Mouse (Mus musculus): ENCODE measurements around the gene Tmem248. TPM values are rescaled to one million over a fixed set of nuclear protein-coding genes. Genes with fewer than 3 reads are reported as not detected.

Gene Tmem248
- 31.4 and 32.0 TPM in 2 replicates for polyA plus RNA-seq (2012; rRNA removed)

DNA sequence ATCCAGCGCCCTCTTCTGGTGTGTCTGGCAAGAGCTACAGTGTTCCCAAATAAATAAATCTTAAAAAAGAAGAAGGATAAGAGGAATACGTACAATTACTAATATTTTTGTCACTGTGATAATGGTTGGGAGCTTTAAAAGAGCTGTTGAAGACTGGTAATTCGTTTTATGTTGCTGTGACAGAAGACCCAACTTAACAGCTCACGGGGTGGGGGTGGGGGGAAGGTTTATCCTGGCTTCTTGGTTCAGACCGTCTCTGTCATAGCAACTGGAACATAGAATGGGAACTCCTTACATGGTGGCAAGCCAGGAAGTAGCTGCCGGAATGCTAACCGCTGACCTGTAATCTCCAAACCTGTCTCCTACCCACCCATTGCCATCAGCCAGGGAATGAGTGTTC, at the start of gene Tmem248:
Tmem248 (plus strand) TSS at position 301 of the 400 bp plus-strand sequence.
- no peak for TF ChIP-seq POLR2A (IDR thresholded peaks at IDR 0.05; ENCODE audit: extremely low read depth, insufficient read depth, low read length)
- no peak for TF ChIP-seq CTCF (IDR thresholded peaks at IDR 0.05; ENCODE audit: extremely low read depth, insufficient read depth, low read length)
- H3K4me1 ChIP-seq (ENCODE audit: control insufficient read depth, insufficient read depth, low read length), result no peaks in the 10 kb centered on the region; the same call in 1 of the 2 replicates
- no peak within 1 kb of the TSS for H3K4me3 ChIP-seq (ENCODE audit: insufficient read depth, low read length)
- H3K27ac ChIP-seq (ENCODE audit: insufficient read depth, low read length), result no peak within 1 kb of the TSS

GRCm38 (mm10) chr5:130169109-130169508, 47.8 kb upstream of the Tmem248 start:
- H3K4me3 ChIP-seq (ENCODE audit: insufficient read depth, low read length), result no peak overlapping the region
- no peak overlapping the region for H3K27ac ChIP-seq (ENCODE audit: insufficient read depth, low read length)
- peaks cover 6% of the 10 kb centered on the region for H3K4me1 ChIP-seq (ENCODE audit: control insufficient read depth, insufficient read depth, low read length)
- TF ChIP-seq POLR2A (IDR thresholded peaks at IDR 0.05; ENCODE audit: extremely low read depth, insufficient read depth, low read length), result no peak
- no peak for TF ChIP-seq CTCF (IDR thresholded peaks at IDR 0.05; ENCODE audit: extremely low read depth, insufficient read depth, low read length)

- H3K4me1 ChIP-seq (ENCODE audit: control insufficient read depth, insufficient read depth, low read length), result peaks cover 6% of the 10 kb centered on the region
- peak overlapping the region; percentile 88 for H3K4me3 ChIP-seq (ENCODE audit: insufficient read depth, low read length)
- H3K27ac ChIP-seq (ENCODE audit: insufficient read depth, low read length), result peak overlapping the region; percentile 96
- no peak for TF ChIP-seq POLR2A (IDR thresholded peaks at IDR 0.05; ENCODE audit: extremely low read depth, insufficient read depth, low read length)
These were observed 46.0 kb upstream of the Tmem248 start for GRCm38 (mm10) chr5:130170666-130171422.

DNA sequence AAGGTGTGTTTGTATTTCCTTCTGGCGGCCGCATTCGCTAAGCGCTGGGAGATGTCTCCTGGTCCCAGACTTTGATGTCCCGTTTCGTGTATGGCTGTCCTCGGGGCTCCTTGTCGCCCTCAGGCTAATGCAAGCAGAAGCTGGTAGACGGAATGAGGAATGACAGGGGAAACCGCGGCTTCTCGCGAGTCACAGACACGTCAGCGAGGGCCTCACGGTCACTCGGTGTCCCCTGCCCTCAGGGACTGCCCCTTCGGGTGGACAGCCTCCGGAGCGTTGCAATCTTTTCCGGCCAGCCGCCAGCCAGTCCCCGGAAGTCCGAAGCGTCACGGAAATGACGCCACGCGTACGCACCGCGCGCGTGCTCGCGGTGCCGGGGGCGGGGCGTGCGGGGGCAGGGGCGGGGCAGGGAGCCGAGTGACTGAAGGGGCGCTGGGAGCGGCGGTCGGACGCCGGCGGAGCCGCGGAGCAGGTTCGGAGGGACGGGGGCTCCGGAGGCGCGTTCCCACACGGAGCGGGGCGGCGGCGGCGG, 45.4 kb upstream of the Tmem248 start, which contains the start of gene Rabgef1:
Rabgef1 (plus strand) TSS at position 376 of the 532 bp plus-strand sequence.
- Histone ChIP-seq H3K4me1 (ENCODE audit: control insufficient read depth, insufficient read depth, low read length) (peaks cover 6% of the 10 kb centered on the region), H3K27ac (ENCODE audit: insufficient read depth, low read length) (peak within 1 kb of the TSS; percentile 96), H3K4me3 (ENCODE audit: insufficient read depth, low read length) (peak within 1 kb of the TSS; percentile 88)
- TF ChIP-seq POLR2A (IDR thresholded peaks at IDR 0.05; ENCODE audit: extremely low read depth, insufficient read depth, low read length) (peak; percentile 97), CTCF (IDR thresholded peaks at IDR 0.05; ENCODE audit: extremely low read depth, insufficient read depth, low read length) (no peak)

- Histone ChIP-seq H3K4me1 (ENCODE audit: control insufficient read depth, insufficient read depth, low read length) (peaks cover 6% of the 10 kb centered on the region), H3K4me3 (ENCODE audit: insufficient read depth, low read length) (peak overlapping the region; percentile 88), H3K27ac (ENCODE audit: insufficient read depth, low read length) (0 out of 2 replicates have a peak overlapping the region, but pooled peaks have one; percentile 38)
- TF ChIP-seq CTCF (IDR thresholded peaks at IDR 0.05; ENCODE audit: extremely low read depth, insufficient read depth, low read length) (no peak), POLR2A (IDR thresholded peaks at IDR 0.05; ENCODE audit: extremely low read depth, insufficient read depth, low read length) (no peak)
These were observed 44.8 kb upstream of the Tmem248 start for GRCm38 (mm10) chr5:130171956-130172601.

DNA sequence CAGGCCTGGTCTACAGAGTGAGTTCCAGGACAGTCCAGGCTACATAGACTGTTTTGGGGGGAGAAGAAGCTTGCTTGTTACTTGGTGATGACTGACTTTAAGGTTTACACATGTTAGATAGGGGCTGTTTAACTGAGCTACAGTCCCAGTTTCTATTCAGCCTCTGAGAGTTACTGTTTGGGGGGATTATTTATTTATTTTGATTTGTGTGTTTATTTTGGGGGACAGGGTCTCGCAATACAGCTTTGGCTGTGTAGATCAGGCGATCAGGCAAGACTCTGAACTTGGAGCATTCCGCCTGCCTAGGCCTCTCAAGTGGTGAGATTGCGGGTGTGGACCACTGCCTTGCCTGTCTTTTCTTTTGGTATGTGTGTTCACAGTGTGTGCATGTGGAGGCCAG, 43.9 kb upstream of the Tmem248 start:
- H3K4me1 ChIP-seq (ENCODE audit: control insufficient read depth, insufficient read depth, low read length), result peaks cover 6% of the 10 kb centered on the region

DNA sequence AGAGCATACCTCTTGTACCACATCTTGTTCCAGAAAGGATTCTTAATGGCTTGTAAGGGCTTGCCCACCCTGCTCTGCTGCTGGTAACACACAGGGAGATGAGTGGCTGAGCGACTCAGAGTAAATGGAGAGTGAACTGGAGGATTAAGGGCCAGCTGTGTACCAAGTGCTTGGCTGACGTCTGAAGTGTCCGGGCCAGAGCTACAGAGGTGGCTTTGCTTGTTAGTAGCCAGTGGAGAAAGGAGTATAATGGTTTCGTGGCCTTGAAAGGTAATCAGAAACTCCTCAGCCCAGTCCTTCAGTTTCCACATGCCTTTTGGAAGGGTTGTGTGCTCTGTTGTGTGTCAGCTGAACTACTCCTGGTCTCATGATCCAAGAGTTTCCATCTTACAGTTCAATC, 39.0 kb upstream of the Tmem248 start:
- Histone ChIP-seq H3K4me3 (ENCODE audit: insufficient read depth, low read length) (no peak overlapping the region), H3K4me1 (ENCODE audit: control insufficient read depth, insufficient read depth, low read length) (peaks cover 6% of the 10 kb centered on the region), H3K27ac (ENCODE audit: insufficient read depth, low read length) (no peak overlapping the region)
- TF ChIP-seq POLR2A (IDR thresholded peaks at IDR 0.05; ENCODE audit: extremely low read depth, insufficient read depth, low read length) (no peak), CTCF (IDR thresholded peaks at IDR 0.05; ENCODE audit: extremely low read depth, insufficient read depth, low read length) (no peak)

More for the DNA sequence above, 43.9 kb upstream of the Tmem248 start:
- Histone ChIP-seq H3K4me3 (ENCODE audit: insufficient read depth, low read length) (peak overlapping the region; percentile 88; the same call in 1 of the 2 replicates), H3K27ac (ENCODE audit: insufficient read depth, low read length) (no peak overlapping the region)
- TF ChIP-seq POLR2A (IDR thresholded peaks at IDR 0.05; ENCODE audit: extremely low read depth, insufficient read depth, low read length) (no peak), CTCF (IDR thresholded peaks at IDR 0.05; ENCODE audit: extremely low read depth, insufficient read depth, low read length) (no peak)

DNA sequence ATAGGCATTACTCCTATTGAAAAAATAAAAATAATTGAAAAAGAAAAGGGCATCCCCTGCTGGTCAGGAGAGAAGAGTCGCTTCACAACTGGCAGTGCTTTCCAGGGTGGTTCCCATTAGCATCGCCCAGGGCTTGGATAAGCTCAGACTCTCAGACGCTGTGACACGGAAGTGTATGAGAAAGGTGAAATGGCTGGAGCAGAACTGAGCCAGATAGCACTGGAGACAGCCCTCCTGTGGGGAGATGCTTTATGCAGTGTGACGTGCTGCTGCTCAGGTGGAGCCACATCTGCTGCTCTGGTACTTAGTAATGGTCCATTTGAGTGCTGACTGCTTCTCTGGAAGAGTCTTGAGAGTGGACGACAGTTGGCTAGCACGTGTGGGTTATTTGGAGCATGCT, 36.5 kb upstream of the Tmem248 start:
- no peak for TF ChIP-seq CTCF (IDR thresholded peaks at IDR 0.05; ENCODE audit: extremely low read depth, insufficient read depth, low read length)
- no peak for TF ChIP-seq POLR2A (IDR thresholded peaks at IDR 0.05; ENCODE audit: extremely low read depth, insufficient read depth, low read length)
- H3K4me3 ChIP-seq (ENCODE audit: insufficient read depth, low read length), result no peak overlapping the region
- peaks cover 1% of the 10 kb centered on the region; the same call in 1 of the 2 replicates for H3K4me1 ChIP-seq (ENCODE audit: control insufficient read depth, insufficient read depth, low read length)
- H3K27ac ChIP-seq (ENCODE audit: insufficient read depth, low read length), result no peak overlapping the region

DNA sequence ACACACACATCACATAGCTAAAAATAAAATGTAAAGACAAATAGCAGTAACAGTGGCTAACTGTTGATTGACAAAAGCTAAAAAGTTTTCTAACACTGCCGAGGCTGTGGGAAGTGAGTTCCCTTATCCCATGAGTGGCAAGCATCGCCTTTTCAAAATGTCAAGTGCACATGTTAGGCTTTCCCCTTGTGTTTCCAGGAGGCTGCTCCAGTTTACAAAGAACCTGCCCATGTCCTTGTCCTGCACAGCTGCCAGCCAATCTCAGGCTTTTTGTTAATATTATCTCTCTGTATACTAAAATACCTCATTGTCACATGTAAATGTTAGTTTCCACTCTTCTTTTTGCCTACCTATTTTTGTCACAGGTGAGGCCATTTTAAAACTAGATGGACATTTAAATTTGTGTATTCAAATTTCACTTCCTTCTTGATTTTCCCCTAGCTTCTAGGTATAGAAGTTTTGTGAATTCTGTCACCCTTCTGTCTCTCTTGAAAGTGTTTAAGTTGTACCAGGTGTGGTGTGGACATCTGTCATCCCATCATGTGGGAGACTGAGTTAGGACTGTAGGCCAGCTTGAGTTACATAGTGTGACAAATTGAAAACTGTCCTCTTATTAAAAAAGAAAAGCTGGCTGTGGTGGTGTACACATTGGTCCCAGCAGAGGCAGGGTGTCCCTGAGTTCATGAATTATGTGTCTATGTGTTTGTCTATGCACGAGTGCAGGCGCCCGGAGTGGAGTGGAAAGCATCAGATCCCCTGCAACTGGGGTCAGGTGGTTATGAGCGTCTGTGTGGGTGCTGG, 34.9 kb upstream of the Tmem248 start:
- no peak overlapping the region for H3K4me3 ChIP-seq (ENCODE audit: insufficient read depth, low read length)
- H3K27ac ChIP-seq (ENCODE audit: insufficient read depth, low read length), result no peak overlapping the region
- peaks cover 1% of the 10 kb centered on the region; the same call in 1 of the 2 replicates for H3K4me1 ChIP-seq (ENCODE audit: control insufficient read depth, insufficient read depth, low read length)
- no peak for TF ChIP-seq CTCF (IDR thresholded peaks at IDR 0.05; ENCODE audit: extremely low read depth, insufficient read depth, low read length)
- TF ChIP-seq POLR2A (IDR thresholded peaks at IDR 0.05; ENCODE audit: extremely low read depth, insufficient read depth, low read length), result no peak

Data from cortical plate, adult 2 months (tissue).